Mouse (Mus musculus) lung, adult 18-20 months (tissue): ENCODE results near the gene Nrros.
A peak's percentile ranks its signal among the peaks of the same experiment; 100 is the strongest.
"Not testable (repeated sequence)": the region's sequence is repeated elsewhere in the genome, so short reads cannot be mapped to it uniquely, and the experiment has no call there.

Experiments
- DNase-seq, 2 experiments: peaks; one replicate each; pipeline ENCODE4 v3.0.0; 2022; ENCODE audit warnings: mixed read lengths in 2 of 2

The Nrros gene

GRCm38 (mm10) chr16:32114406-32114805 lies 51.0 kb downstream of the Nrros start:
- DNase-seq = no peak

- DNase-seq = peak; percentile 83 to 85
These were observed 51.7 kb downstream of the Nrros start for GRCm38 (mm10) chr16:32113541-32114218.

GRCm38 (mm10) chr16:32110951-32111699 lies 54.3 kb downstream of the Nrros start:
- no peak for DNase-seq

GRCm38 (mm10) chr16:32108578-32108977 lies 56.8 kb downstream of the Nrros start:
- DNase-seq = no peak

GRCm38 (mm10) chr16:32108170-32108569 lies 57.2 kb downstream of the Nrros start:
- DNase-seq = no peak

- no peak for DNase-seq
These were observed 57.9 kb downstream of the Nrros start for GRCm38 (mm10) chr16:32107342-32108045.

GRCm38 (mm10) chr16:32105698-32106097 lies 59.7 kb downstream of the Nrros start:
- DNase-seq = no peak

- DNase-seq = no peak
These were observed 63.1 kb downstream of the Nrros start for GRCm38 (mm10) chr16:32102295-32102694.

GRCm38 (mm10) chr16:32099638-32100150 lies 65.7 kb downstream of the Nrros start, which contains the start of the genes Pigx and Cep19:
Gene Pigx (minus strand): TSS chr16:32099740.
Gene Cep19 (plus strand): TSS chr16:32099800.
- DNase-seq = peak; percentile 88 to 92

- no peak for DNase-seq
These were observed 66.3 kb downstream of the Nrros start for GRCm38 (mm10) chr16:32098897-32099637.

- not testable (repeated sequence) for DNase-seq
These were observed 67.6 kb downstream of the Nrros start for GRCm38 (mm10) chr16:32097757-32098156.
